Mouse (Mus musculus) erythroid progenitor cell, adult 5-6 weeks (primary cell): Measurements from ENCODE around the gene Loxl4. TPM values are rescaled to one million over a fixed set of nuclear protein-coding genes. Genes with fewer than 3 reads are reported as not detected.
A peak's percentile ranks its signal among the peaks of the same experiment; 100 is the strongest.

ENCODE experiments used
- ATAC-seq: replicated peaks from 2 replicates; pipeline ENCODE4 v1.8.0; 2016; ENCODE audit warnings: moderate number of reproducible peaks, mild to moderate bottlenecking, moderate TSS enrichment, inconsistent platforms; ENCODE audit not compliant: poor library complexity, low FRiP score, severe bottlenecking
- total RNA-seq, 2 experiments: library from RNA; stranded (forward) in 1 of 2; stranded (reverse) in 1 of 2; fragments of 150-400 nt in 1 of 2; fragments of 186-747, 209-891 nt in 1 of 2; gene quantifications; 2 replicates each; pipeline versions ENCODE4 v1.2.3 to v1.2.4; 2015 to 2017; ENCODE audit warnings: low replicate concordance in 2 of 2

Gene Loxl4
- total RNA-seq, 2 experiments from 2014 or later: not detected

GRCm38 (mm10) chr19:42613116-42613515 is 503 bp upstream of the Loxl4 start:
- no peak for ATAC-seq

DNA sequence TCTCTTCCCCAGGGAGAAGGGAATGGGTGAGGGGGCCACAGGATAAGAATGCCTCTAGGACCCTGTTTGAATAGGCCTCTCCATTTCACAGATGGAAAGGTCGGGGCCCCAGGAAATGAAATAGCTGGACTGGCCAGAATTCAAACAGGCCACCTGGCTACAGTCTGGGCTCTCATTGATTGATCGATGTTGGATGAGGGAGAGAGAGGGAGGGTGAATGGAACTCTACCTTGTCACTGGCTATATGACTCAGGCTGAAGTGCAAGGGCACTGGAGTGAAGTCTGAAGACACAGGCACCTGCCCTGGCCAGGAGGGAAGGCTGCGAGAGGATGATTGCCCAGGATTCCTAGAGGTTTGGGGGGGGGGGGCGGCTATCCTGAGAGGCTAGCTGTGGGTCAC is 867 bp downstream of the Loxl4 start:
- ATAC-seq: no peak

DNA sequence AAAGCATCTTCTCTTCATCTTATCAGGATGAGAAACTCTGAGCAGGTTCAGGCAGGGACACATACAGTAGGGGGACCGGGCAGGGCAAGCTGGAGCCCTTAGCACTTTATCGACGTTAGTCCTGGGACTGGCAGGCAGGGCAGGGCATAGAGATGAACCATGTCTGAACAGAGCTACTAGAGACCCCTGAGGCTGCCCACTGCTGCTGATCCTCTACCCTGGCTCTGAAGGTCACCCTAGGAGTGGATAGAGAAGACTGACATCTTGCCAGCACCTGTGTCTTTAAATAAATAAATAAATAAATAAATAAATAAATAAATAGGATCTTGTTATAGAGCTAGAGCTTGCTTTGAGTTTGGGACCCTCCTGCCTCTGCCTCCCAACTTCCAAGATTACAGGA is 2.9 kb downstream of the Loxl4 start:
- ATAC-seq: no peak

GRCm38 (mm10) chr19:42608082-42608481 is 4.5 kb downstream of the Loxl4 start:
- no peak for ATAC-seq

DNA sequence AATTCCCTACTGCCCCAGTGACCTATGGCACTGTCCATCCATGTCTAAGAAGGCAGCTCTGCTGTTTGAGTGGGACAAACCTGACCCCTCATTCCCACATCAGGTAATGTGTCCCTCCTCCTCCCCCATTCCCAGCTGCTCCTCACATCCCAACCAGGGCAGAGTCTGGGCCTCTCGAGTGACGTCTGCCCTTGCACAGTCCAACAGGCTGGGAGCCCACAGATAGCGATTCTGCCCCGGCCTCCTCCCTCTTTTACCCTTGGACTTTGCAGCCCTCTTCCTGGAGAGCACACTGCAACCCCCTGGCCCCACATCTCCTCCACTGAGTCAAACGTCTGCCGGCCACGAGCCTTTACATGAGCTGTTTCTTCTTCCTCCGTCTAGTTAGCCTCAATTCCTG is 10.0 kb downstream of the Loxl4 start:
- ATAC-seq: no peak

- no peak for ATAC-seq
These were observed 10.6 kb downstream of the Loxl4 start for GRCm38 (mm10) chr19:42602041-42602440.

DNA sequence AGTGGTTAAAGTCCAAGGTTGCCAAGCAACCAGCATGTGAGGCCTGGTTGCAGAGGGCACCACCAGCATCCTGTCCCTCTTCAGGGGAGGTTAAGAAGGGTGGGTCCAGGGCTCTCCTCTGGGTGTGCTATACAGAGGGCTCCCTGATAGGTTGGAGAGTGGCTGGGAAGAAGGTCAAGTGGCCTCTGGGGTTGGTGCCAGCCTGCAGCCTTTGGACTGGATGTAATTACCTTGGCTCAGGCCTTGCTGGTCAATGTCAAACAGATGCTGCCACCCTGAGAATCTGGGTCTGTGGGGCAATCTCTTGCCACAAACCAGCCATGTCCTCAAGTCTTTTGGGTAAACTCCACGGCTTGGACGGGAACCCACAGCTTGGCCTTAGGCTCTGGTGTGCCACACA is 11.2 kb downstream of the Loxl4 start:
- ATAC-seq: no peak

DNA sequence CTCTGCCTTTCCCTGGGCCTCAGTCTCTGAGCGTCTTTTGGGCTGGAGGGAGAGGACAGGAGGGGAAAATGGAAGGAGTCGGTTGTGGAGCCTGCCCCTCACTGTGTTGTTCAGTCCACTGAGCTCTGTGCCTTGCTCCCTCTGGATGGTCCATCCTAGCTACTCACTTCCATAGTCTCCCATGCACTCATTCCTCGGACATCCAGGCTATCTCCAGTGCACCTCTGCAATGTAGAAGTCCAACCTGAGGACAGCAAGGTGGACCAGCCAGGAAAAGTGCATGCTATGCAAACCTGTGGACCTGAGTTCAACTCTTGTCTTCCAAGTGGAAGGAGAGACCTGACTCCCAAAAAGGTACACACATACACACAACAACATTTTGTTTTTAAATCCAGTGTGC is 12.0 kb downstream of the Loxl4 start:
- ATAC-seq: no peak

GRCm38 (mm10) chr19:42599891-42600290 is 12.7 kb downstream of the Loxl4 start:
- ATAC-seq: no peak

GRCm38 (mm10) chr19:42597896-42598295 is 14.7 kb downstream of the Loxl4 start:
- ATAC-seq: no peak

DNA sequence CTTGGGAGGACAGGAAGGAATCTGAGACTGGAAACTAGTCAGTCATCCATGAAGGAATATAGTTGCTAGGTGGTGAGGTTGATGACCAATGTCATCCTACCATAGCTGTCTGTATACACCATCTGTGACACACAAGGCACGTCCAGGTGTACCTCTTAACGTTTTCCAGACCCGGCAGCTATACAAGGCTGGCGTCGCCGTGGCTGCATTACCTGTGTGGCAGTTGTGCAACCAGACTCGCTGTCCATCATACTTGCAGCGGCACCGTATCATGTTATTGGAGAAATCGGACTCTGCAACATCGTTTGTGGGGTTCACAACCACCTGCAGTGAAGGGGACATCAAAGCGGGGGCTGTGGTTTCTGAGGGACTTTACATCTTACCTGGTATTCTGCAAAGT is 15.3 kb downstream of the Loxl4 start:
- no peak for ATAC-seq

GRCm38 (mm10) chr19:42595066-42595465 is 17.5 kb downstream of the Loxl4 start:
- ATAC-seq: no peak

DNA sequence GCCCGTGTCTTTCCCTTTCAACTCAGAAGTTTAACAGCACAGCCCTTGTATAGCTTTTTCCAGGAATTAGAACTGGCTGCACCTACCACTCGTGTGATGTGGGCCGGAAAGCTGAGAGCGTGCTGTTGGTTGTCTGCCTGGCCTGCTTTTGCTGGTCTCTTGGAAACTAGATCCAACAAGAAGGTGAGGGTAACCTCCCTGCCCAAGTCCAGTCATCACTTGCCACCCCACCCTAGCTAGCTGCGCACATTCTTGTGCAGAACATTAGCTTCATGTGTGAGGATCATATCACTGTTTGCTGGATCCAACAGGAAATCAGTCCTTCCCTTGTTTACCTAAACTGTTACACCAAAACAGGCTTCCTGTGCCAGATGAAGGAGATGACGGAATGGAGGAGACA is 19.2 kb downstream of the Loxl4 start:
- ATAC-seq: no peak

- ATAC-seq: no peak
These were observed 21.1 kb downstream of the Loxl4 start for GRCm38 (mm10) chr19:42591534-42591933.

DNA sequence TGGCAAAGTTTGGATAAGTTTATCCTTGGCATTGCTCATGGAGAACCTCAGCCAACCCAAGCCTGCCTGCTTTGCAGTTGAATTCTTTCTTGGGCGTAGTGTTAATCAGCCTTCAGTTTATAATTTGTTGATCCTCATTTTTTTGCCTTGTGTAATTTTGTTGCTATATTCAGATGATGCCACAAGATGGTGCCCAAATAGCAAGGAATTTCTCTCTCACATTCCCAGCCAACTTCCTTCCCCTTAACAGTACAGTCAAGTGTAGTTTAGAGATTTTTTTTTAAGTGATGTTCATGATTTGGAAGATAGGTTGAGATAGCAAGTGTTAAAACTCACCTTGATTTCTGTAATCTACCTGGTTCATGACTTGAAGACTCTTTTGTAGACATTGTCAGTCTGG is 23.4 kb downstream of the Loxl4 start:
- ATAC-seq: no peak

- no peak for ATAC-seq
These were observed 24.9 kb downstream of the Loxl4 start for GRCm38 (mm10) chr19:42587704-42588103.

DNA sequence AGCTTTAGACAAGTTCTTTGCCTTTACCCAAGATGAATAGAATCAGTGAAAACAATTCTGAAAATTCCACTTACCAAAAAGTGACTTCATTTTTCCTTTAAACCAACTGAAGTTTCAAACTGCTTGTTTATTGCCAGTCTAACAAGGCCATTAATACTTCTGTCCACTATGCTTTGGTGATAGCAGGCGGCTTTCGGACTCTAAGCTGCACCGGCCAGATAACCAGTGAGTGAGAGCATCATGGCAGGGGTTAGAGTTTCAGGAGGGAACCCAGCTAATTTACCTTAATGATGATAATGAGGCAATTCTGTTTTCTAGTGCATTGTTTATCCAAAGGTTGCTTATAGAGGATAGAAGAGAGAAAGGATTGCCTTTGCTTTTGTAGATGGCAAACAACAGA is 28.4 kb downstream of the Loxl4 start:
- peak; percentile 56; the same call in 1 of the 2 replicates for ATAC-seq

DNA sequence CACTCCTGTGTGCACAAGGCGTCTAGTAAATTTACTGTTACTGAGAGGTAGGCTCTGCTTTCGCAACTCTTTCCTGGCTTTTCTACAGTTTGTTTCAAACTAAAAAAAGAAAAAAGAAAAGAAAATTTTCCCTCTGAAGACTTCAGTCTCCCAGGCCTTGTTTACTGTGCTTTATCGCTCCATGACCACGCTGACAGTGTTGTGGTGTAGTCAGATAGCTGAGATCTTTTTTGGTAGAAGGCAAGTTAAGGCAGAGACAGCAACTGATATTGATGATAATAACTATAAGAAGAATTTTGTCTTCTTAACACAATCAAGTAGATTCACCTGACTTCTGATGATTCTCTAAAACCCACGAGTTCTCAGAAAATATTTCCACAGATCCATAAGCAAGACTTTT is 28.9 kb downstream of the Loxl4 start:
- ATAC-seq: peak; percentile 71

DNA sequence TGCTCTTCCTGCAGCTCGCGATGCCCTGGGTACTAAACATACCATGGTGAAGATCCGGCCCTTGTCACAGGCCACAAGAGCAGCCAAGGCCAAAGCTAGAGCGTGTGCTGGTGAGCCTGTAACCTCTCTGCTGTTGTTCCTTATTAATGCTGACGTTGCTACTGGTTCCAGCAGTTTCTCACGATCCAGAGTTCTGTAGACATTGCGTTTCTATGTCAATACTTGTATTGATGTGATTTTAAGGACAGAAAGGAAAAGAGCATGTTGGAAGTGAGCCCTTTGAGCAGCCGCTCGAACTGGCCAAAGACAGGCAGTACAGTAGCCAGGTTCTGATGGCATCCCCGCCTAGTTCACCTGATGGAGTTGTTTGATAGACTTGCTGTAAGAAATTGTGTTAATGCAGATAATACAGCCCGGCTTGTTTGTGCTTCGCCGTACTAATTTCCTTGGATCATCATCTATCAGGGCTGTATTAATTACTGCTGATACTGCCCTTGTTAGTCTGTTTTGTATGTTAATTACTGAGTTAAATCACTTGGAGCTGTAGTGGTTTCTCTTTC is 29.7 kb downstream of the Loxl4 start:
- peak; percentile 72 for ATAC-seq

DNA sequence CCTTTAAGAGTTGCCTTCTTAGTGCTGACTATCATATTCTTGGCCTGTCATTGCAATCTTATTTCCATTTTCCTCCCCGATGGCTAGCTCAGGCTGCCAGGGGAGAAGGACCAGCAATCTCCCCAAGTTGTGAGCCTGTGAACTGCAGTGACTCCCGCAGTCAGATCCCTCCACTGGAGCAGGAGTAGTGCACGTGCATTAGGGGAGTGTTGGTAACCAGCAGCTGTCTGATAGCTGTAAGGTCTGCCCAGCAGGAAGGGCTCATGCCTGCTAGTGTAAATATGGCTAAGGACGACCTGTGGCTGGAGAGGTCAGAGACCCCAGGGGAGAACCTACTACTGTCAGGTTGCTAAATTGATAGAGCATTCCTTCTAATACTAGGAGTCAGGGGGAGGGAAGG is 31.9 kb downstream of the Loxl4 start:
- no peak for ATAC-seq

DNA sequence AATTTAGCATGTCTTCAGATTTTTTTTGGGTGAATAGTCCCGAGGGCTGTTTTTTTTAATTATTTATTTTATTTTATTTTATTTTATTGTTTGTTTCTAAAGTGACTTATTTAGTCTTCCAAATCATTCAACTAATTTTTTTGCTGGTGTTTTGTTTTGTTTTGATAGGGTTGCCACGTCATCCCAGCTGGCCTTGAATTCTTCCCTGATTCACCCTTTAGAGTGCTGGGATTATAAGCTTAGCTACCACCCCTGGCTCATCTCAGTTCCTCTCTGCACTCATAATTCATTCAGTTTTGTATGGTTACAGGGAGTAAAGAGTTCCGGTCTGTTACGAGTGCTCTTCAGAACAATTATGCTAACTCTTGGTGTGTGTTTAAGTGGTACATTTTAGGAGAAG is 34.0 kb downstream of the Loxl4 start:
- no peak for ATAC-seq

DNA sequence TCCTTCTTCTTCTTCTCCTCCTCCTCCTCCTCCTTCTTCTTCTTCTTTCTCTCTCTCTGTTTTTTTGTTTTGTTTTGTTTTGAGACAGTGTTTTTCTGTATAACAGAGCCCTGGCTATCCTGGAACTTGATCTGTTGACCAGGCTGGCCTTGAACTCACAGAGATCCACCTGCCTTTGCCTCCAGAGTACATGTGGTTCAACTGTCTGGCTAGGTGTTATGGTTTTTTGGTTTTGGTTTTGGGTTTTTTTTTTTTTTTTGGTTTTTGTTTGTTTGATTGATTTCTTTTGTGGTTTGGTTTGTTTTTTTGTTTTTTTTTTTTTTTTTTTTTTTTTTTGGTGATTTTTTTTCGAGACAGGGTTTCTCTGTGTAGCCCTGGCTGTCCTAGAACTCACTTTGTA is 35.8 kb downstream of the Loxl4 start:
- ATAC-seq: no peak

- no peak for ATAC-seq
These were observed 37.3 kb downstream of the Loxl4 start for GRCm38 (mm10) chr19:42575317-42575716.
